Mouse (Mus musculus): ENCODE results near the gene Wasf2. TPM values are rescaled to one million over a fixed set of nuclear protein-coding genes. Genes with fewer than 3 reads are reported as not detected.
A peak's percentile ranks its signal among the peaks of the same experiment; 100 is the strongest.

Wasf2 gene
- total RNA-seq, 2 experiments from 2014 or later: 77.7 to 110 TPM

GRCm38 (mm10) chr4:133166773-133167172 is 36.5 kb downstream of the Wasf2 start:
- intact Hi-C loops (cut with DNase I): no loop called here
- DNase-seq (ENCODE audit: low spot score): no peak

- peak; percentile 56 for DNase-seq (ENCODE audit: low spot score)
- intact Hi-C loops (cut with DNase I): no loop called here
Observed at GRCm38 (mm10) chr4:133169237-133170055, 39.1 kb downstream of the Wasf2 start.

GRCm38 (mm10) chr4:133170056-133170524 is 39.8 kb downstream of the Wasf2 start:
- DNase-seq (ENCODE audit: low spot score): no peak
- intact Hi-C loops (cut with DNase I): no loop called here

- intact Hi-C loops (cut with DNase I): no loop called here
- DNase-seq (ENCODE audit: low spot score): no peak
Observed at GRCm38 (mm10) chr4:133170616-133171015, 40.3 kb downstream of the Wasf2 start.

GRCm38 (mm10) chr4:133172451-133172850 is 42.1 kb downstream of the Wasf2 start:
- DNase-seq (ENCODE audit: low spot score): no peak
- intact Hi-C loops (cut with DNase I): loop anchor here (2.0 kb wide), 1 partner anchor 40 kb away; no protein-coding TSS in a partner anchor

- intact Hi-C loops (cut with DNase I): no loop called here
- DNase-seq (ENCODE audit: low spot score): no peak
Observed at GRCm38 (mm10) chr4:133174361-133174760, 44.1 kb downstream of the Wasf2 start.

GRCm38 (mm10) chr4:133175274-133175673 is 45.0 kb downstream of the Wasf2 start:
- no peak for DNase-seq (ENCODE audit: low spot score)
- intact Hi-C loops (cut with DNase I): no loop called here

- intact Hi-C loops (cut with DNase I): no loop called here
- DNase-seq (ENCODE audit: low spot score): no peak
Observed at GRCm38 (mm10) chr4:133175998-133176760, 45.9 kb downstream of the Wasf2 start.

GRCm38 (mm10) chr4:133176761-133177403 is 46.6 kb downstream of the Wasf2 start:
- intact Hi-C loops (cut with DNase I): no loop called here
- DNase-seq (ENCODE audit: low spot score): no peak

GRCm38 (mm10) chr4:133178305-133178704 is 48.0 kb downstream of the Wasf2 start:
- intact Hi-C loops (cut with DNase I): no loop called here
- no peak for DNase-seq (ENCODE audit: low spot score)

- no peak for DNase-seq (ENCODE audit: low spot score)
- intact Hi-C loops (cut with DNase I): no loop called here
Observed at GRCm38 (mm10) chr4:133179258-133179657, 49.0 kb downstream of the Wasf2 start.

- no peak for DNase-seq (ENCODE audit: low spot score)
- intact Hi-C loops (cut with DNase I): no loop called here
Observed at GRCm38 (mm10) chr4:133182439-133183033, 52.2 kb downstream of the Wasf2 start.

- DNase-seq (ENCODE audit: low spot score): no peak
- intact Hi-C loops (cut with DNase I): no loop called here
Observed at GRCm38 (mm10) chr4:133184031-133184897, 54.0 kb downstream of the Wasf2 start.

GRCm38 (mm10) chr4:133184898-133185665 is 54.8 kb downstream of the Wasf2 start:
- intact Hi-C loops (cut with DNase I): no loop called here
- peak; percentile 74 for DNase-seq (ENCODE audit: low spot score)

- intact Hi-C loops (cut with DNase I): no loop called here
- no peak for DNase-seq (ENCODE audit: low spot score)
Observed at GRCm38 (mm10) chr4:133185893-133186292, 55.6 kb downstream of the Wasf2 start.

- no peak for DNase-seq (ENCODE audit: low spot score)
- intact Hi-C loops (cut with DNase I): no loop called here
Observed at GRCm38 (mm10) chr4:133186856-133187255, 56.6 kb downstream of the Wasf2 start.

- no peak for DNase-seq (ENCODE audit: low spot score)
- intact Hi-C loops (cut with DNase I): no loop called here
Observed at GRCm38 (mm10) chr4:133189396-133189795, 59.1 kb downstream of the Wasf2 start.

- intact Hi-C loops (cut with DNase I): no loop called here
- DNase-seq (ENCODE audit: low spot score): no peak
Observed at GRCm38 (mm10) chr4:133194482-133194881, 64.2 kb downstream of the Wasf2 start.
